Mouse (Mus musculus) heart, adult 2 months (tissue): ENCODE results near the gene Psmd9. TPM values are rescaled to one million over a fixed set of nuclear protein-coding genes. Genes with fewer than 3 reads are reported as not detected.

ENCODE experiments used
- DNase-seq, 2 experiments: peaks; one replicate each; pipeline ENCODE4 v3.0.0; 2021
- H3K27ac ChIP-seq: fragments of 200-600 bp; 2 replicates; pipeline ENCODE4 v1.8.1; 2022
- H3K27me3 ChIP-seq: fragments of 200-500 bp; 2 replicates; pipeline ENCODE4 v1.6.1; 2012; ENCODE audit warnings: mild to moderate bottlenecking, low read length, inconsistent platforms, mixed read lengths; ENCODE audit not compliant: control insufficient read depth, insufficient read depth
- H3K36me3 ChIP-seq: fragments of 200-500 bp; 2 replicates; pipeline ENCODE4 v1.6.1; 2012; ENCODE audit warnings: low read length, inconsistent platforms; ENCODE audit not compliant: control insufficient read depth, insufficient read depth
- H3K4me1 ChIP-seq: fragments of 200-500 bp; 2 replicates; pipeline ENCODE4 v1.6.1; 2011; ENCODE audit warnings: low read length; ENCODE audit not compliant: control insufficient read depth, insufficient read depth
- H3K4me3 ChIP-seq: fragments of 200-600 bp; 2 replicates; pipeline ENCODE4 v1.8.1; 2022
- H3K79me2 ChIP-seq: fragments of 200-500 bp; replicated peaks from 2 replicates; pipeline ENCODE4 v1.6.1; 2012; ENCODE audit warnings: mild to moderate bottlenecking, inconsistent platforms, low read length, moderate library complexity, mixed read lengths; ENCODE audit not compliant: control insufficient read depth, insufficient read depth
- H3K9ac ChIP-seq: fragments of 200-500 bp; 2 replicates; pipeline ENCODE4 v1.6.1; 2012; ENCODE audit warnings: low read depth, mild to moderate bottlenecking, control low read depth, inconsistent platforms, low read length, mixed read lengths
- CTCF ChIP-seq: fragments of 200-600 bp; IDR thresholded peaks from 2 replicates; pipeline ENCODE4 v1.8.1; 2022; ENCODE audit warnings: antibody characterized with exemption, mild to moderate bottlenecking, moderate library complexity
- EP300 ChIP-seq: fragments of 200-500 bp; IDR thresholded peaks from 2 replicates; pipeline ENCODE4 v1.6.1; 2011; ENCODE audit warnings: low read depth, low read length, control low read depth; ENCODE audit not compliant: insufficient read depth
- POLR2A ChIP-seq: fragments of 200-500 bp; IDR thresholded peaks from 2 replicates; pipeline ENCODE4 v1.6.1; 2011; ENCODE audit warnings: mild to moderate bottlenecking, low read depth, low read length, control low read depth; ENCODE audit not compliant: insufficient read depth
- WGBS: fragments of 180-500 bp; shearing (Covaris S2); methylation state at CpG from one replicate; pipeline ENCODE4 v1.1.7; 2018; 5-methylcytosine and 5-hydroxymethylcytosine counted together
- intact Hi-C: fragments of 180-260 bp; cut with DNase I; formaldehyde crosslinking; loops from one replicate; pipeline ENCODE4 v1.15.1; 2025
- polyA plus RNA-seq: library from polyadenylated mRNA; depleted of rRNA; stranded (reverse); fragments of >200 nt; gene quantifications from 2 replicates; pipeline ENCODE4 v1.2.3, GENCODE M21; 2012
- total RNA-seq, 2 experiments: library from RNA; stranded (reverse); gene quantifications; 2 replicates each; pipeline ENCODE4 v1.2.3; 2021

Psmd9 gene
- total and polyA plus RNA-seq, 3 experiments = 13.3 to 16.4 (median 14.8) TPM

GRCm38 (mm10) chr5:123136361-123137043 is 32.7 kb upstream of the Psmd9 start:
- 0% methylated on average over 13 of the region's 13 CpGs for WGBS
- H3K36me3 ChIP-seq = peaks cover 15% of the 10 kb centered on the region
- DNase-seq = peak; percentile 94 to 97
- TF ChIP-seq EP300 = peak; percentile 68; the same call in 1 of the 2 replicates
- no peak for TF ChIP-seq CTCF
- TF ChIP-seq POLR2A = peak; percentile 90
- peak overlapping the region; percentile 61 for H3K4me3 ChIP-seq
- no peaks in the 10 kb centered on the region for H3K27me3 ChIP-seq
- H3K9ac ChIP-seq = peak overlapping the region; percentile 76
- H3K79me2 ChIP-seq = no peaks in the 10 kb centered on the region
- intact Hi-C loops = no loop called here
- peak overlapping the region; percentile 100 for H3K27ac ChIP-seq
- peaks cover 20% of the 10 kb centered on the region for H3K4me1 ChIP-seq

GRCm38 (mm10) chr5:123137044-123137909 is 31.9 kb upstream of the Psmd9 start:
- H3K9ac ChIP-seq = peak overlapping the region; percentile 76
- DNase-seq = peak; percentile 90 to 92
- H3K27ac ChIP-seq = peak overlapping the region; percentile 100
- no peaks in the 10 kb centered on the region for H3K79me2 ChIP-seq
- peak overlapping the region; percentile 61 for H3K4me3 ChIP-seq
- 2% methylated on average over 20 of the region's 20 CpGs for WGBS
- no peaks in the 10 kb centered on the region for H3K27me3 ChIP-seq
- TF ChIP-seq CTCF (no peak), POLR2A (peak; percentile 54), EP300 (peak; percentile 45; the same call in 1 of the 2 replicates)
- intact Hi-C loops = no loop called here
- H3K36me3 ChIP-seq = peaks cover 15% of the 10 kb centered on the region
- H3K4me1 ChIP-seq = peaks cover 20% of the 10 kb centered on the region

- intact Hi-C loops = no loop called here
- no peak for TF ChIP-seq CTCF
- TF ChIP-seq POLR2A = 0 out of 2 replicates have a peak, but pooled peaks have one; percentile 11
- Histone ChIP-seq H3K36me3 (peaks cover 15% of the 10 kb centered on the region), H3K27me3 (no peaks in the 10 kb centered on the region), H3K27ac (peak overlapping the region; percentile 100), H3K4me3 (peak overlapping the region; percentile 61), H3K9ac (peak overlapping the region; percentile 76), H3K79me2 (no peaks in the 10 kb centered on the region), H3K4me1 (peaks cover 18% of the 10 kb centered on the region)
- DNase-seq = no peak
- WGBS = 0% methylated on average over 6 of the region's 6 CpGs
These were observed 31.3 kb upstream of the Psmd9 start for GRCm38 (mm10) chr5:123137910-123138229.

- peak; percentile 74 for TF ChIP-seq POLR2A
- peak; percentile 43 for TF ChIP-seq CTCF
- peak; percentile 17; the same call in 1 of the 2 replicates for TF ChIP-seq EP300
- Histone ChIP-seq H3K79me2 (peaks cover 4% of the 10 kb centered on the region; the same call in 1 of the 2 replicates), H3K9ac (peak overlapping the region; percentile 100), H3K4me3 (peak overlapping the region; percentile 61), H3K27ac (peak overlapping the region; percentile 100), H3K36me3 (peaks cover 12% of the 10 kb centered on the region), H3K27me3 (no peaks in the 10 kb centered on the region), H3K4me1 (peaks cover 17% of the 10 kb centered on the region)
- peak; percentile 84 to 87 for DNase-seq
- intact Hi-C loops = no loop called here
- under 1% methylated on average over 39 of the region's 40 CpGs for WGBS
These were observed 30.8 kb upstream of the Psmd9 start for GRCm38 (mm10) chr5:123138230-123138911.

- peaks cover 6% of the 10 kb centered on the region for H3K36me3 ChIP-seq
- peaks cover 14% of the 10 kb centered on the region for H3K4me1 ChIP-seq
- H3K4me3 ChIP-seq = peak overlapping the region; percentile 61
- peak overlapping the region; percentile 100 for H3K9ac ChIP-seq
- H3K79me2 ChIP-seq = peaks cover 5% of the 10 kb centered on the region; the same call in 1 of the 2 replicates
- no peak for TF ChIP-seq CTCF
- TF ChIP-seq EP300 = 0 out of 2 replicates have a peak, but pooled peaks have one; percentile 61
- TF ChIP-seq POLR2A = peak; percentile 88
- peak overlapping the region; percentile 100 for H3K27ac ChIP-seq
- WGBS = under 1% methylated on average over 39 of the region's 39 CpGs
- H3K27me3 ChIP-seq = no peaks in the 10 kb centered on the region
- peak; percentile 88 to 91 for DNase-seq
- intact Hi-C loops = no loop called here
These were observed 30.1 kb upstream of the Psmd9 start for GRCm38 (mm10) chr5:123138953-123139721.
